25 mouse cellular contexts compared by ENCODE assay signal in genomic region chr9:44746666-44747065, GRCm38 (mm10). TPM values are rescaled to one million over a fixed set of nuclear protein-coding genes. Genes with fewer than 3 reads are reported as not detected.
"Had no signal": no experiment of that assay in that cellular context is flagged by ENCODE, and none has a peak within 500 bp of the region (broad histone marks: within the 10 kb centered on the region; RNA-seq: fewer than 3 reads in every experiment).

No protein-coding gene starts in this region.

- H3K4me3 ChIP-seq: heart, embryonic 10.5 days; heart, embryonic 12.5 days; hindbrain, embryonic 13.5 days; hindbrain, embryonic 15.5 days; limb, embryonic 13.5 days; limb, embryonic 15.5 days; liver, embryonic 12.5 days had no signal

- ATAC-seq: hindbrain, postnatal 0 days; intestine, embryonic 16.5 days; liver, embryonic 12.5 days had no signal

- H3K9ac ChIP-seq: heart, embryonic 12.5 days; hindbrain, embryonic 13.5 days; hindbrain, embryonic 15.5 days; limb, embryonic 13.5 days; limb, embryonic 15.5 days; liver, embryonic 12.5 days; liver, embryonic 14.5 days had no signal

- H3K27ac ChIP-seq: heart, embryonic 10.5 days; hindbrain, embryonic 13.5 days; hindbrain, embryonic 15.5 days; hindbrain, postnatal 0 days; limb, embryonic 13.5 days; limb, embryonic 15.5 days; liver, embryonic 12.5 days; liver, embryonic 14.5 days had no signal

- H3K9me3 ChIP-seq: heart, embryonic 10.5 days; heart, embryonic 12.5 days; hindbrain, embryonic 13.5 days; hindbrain, embryonic 15.5 days; limb, embryonic 13.5 days; limb, embryonic 15.5 days; liver, embryonic 12.5 days had no signal

- DNase-seq: gastrocnemius, postnatal 14 days; gastrocnemius, postnatal 36 days; heart, adult 18-20 months; heart, postnatal 10 days; kidney, adult 11 months; kidney, adult 2 months; kidney, postnatal 14 days; kidney, postnatal 36 days; layer of hippocampus, adult 9-11 months; layer of hippocampus, postnatal 36 days; left cerebral cortex, postnatal 4 days had no signal

- H3K4me2 ChIP-seq: heart, embryonic 12.5 days; hindbrain, embryonic 13.5 days; hindbrain, embryonic 15.5 days; limb, embryonic 13.5 days; limb, embryonic 15.5 days; liver, embryonic 12.5 days had no signal

- H3K27me3 ChIP-seq: heart, embryonic 12.5 days; hindbrain, embryonic 13.5 days; hindbrain, embryonic 15.5 days; limb, embryonic 13.5 days; limb, embryonic 15.5 days; liver, embryonic 12.5 days had no signal

- H3K4me1 ChIP-seq: heart, embryonic 10.5 days; heart, embryonic 12.5 days; hindbrain, embryonic 13.5 days; hindbrain, embryonic 15.5 days; limb, embryonic 13.5 days; limb, embryonic 15.5 days; liver, embryonic 12.5 days had no signal

RNA-seq across cellular contexts. Expression of gene Ttc36, which starts 56.2 kb away (rescaled TPM):
- total RNA-seq: gastrocnemius, postnatal 36 days; hematopoietic stem cell, adult 5-6 weeks; hindbrain, postnatal 0 days had no signal
- polyA plus RNA-seq: heart, embryonic 12.5 days; heart, embryonic 14.5 days; hindbrain, embryonic 11.5 days; limb, embryonic 11.5 days; limb, embryonic 13.5 days had no signal
